Mouse (Mus musculus) forebrain, embryonic 12.5 days (tissue): ENCODE data around the gene Scaf1. TPM values are rescaled to one million over a fixed set of nuclear protein-coding genes. Genes with fewer than 3 reads are reported as not detected.

ENCODE experiments used
- ATAC-seq: fragments of 200-750 bp; cut with Nextera tagmentation; 2 replicates; pipeline ENCODE4 v1.8.0; 2017; ENCODE audit warnings: moderate TSS enrichment; ENCODE audit not compliant: low FRiP score
- H3K27ac ChIP-seq: fragments of 300-500 bp; sonication (generic); 2 replicates; pipeline ENCODE4 v1.5.1; 2016; ENCODE audit warnings: mild to moderate bottlenecking
- H3K27me3 ChIP-seq: fragments of 300-500 bp; sonication (generic); 2 replicates; pipeline ENCODE4 v1.6.1; 2016; ENCODE audit warnings: mild to moderate bottlenecking
- H3K36me3 ChIP-seq: fragments of 300-500 bp; sonication (generic); replicated peaks from 2 replicates; pipeline ENCODE4 v1.6.1; 2016; ENCODE audit warnings: mild to moderate bottlenecking
- H3K4me1 ChIP-seq: fragments of 300-500 bp; sonication (generic); 2 replicates; pipeline ENCODE4 v1.6.1; 2016
- H3K4me2 ChIP-seq: fragments of 300-500 bp; sonication (generic); 2 replicates; pipeline ENCODE4 v1.6.1; 2016; ENCODE audit warnings: mild to moderate bottlenecking, moderate library complexity
- H3K4me3 ChIP-seq: fragments of 300-500 bp; sonication (generic); replicated peaks from 2 replicates; pipeline ENCODE4 v1.5.1; 2016; ENCODE audit warnings: mild to moderate bottlenecking
- H3K9ac ChIP-seq: fragments of 300-500 bp; sonication (generic); 2 replicates; pipeline ENCODE4 v1.6.1; 2016; ENCODE audit warnings: mild to moderate bottlenecking
- H3K9me3 ChIP-seq: fragments of 300-500 bp; sonication (generic); 2 replicates; pipeline ENCODE4 v1.6.1; 2016
- WGBS: fragments of 180-500 bp; shearing (Covaris S2); methylation state at CpG from one replicate; pipeline ENCODE4 v1.1.7; 2016; 5-methylcytosine and 5-hydroxymethylcytosine counted together
- polyA plus RNA-seq: library from polyadenylated mRNA; unstranded; fragments of >200 nt; fragmentation: Nextera tagmentation; extraction: Ambion mirVana; gene quantifications from 2 replicates; pipeline ENCODE4 v1.2.1, GENCODE M21; 2016

Gene Scaf1
- polyA plus RNA-seq, 1 experiment from 2014 or later: 47.4 TPM

GRCm38 (mm10) chr7:45007141-45007540, 9.0 kb downstream of the Scaf1 start:
- H3K27me3 ChIP-seq: no peaks in the 10 kb centered on the region
- H3K4me2 ChIP-seq: no peak overlapping the region
- peaks cover 95% of the 10 kb centered on the region for H3K36me3 ChIP-seq
- no peak for ATAC-seq
- WGBS: 96% methylated on average over 29 of the region's 29 CpGs
- H3K27ac ChIP-seq: no peak overlapping the region
- H3K9ac ChIP-seq: no peak overlapping the region
- no peaks in the 10 kb centered on the region for H3K4me1 ChIP-seq
- H3K4me3 ChIP-seq: no peak overlapping the region
- H3K9me3 ChIP-seq: no peaks in the 10 kb centered on the region

DNA sequence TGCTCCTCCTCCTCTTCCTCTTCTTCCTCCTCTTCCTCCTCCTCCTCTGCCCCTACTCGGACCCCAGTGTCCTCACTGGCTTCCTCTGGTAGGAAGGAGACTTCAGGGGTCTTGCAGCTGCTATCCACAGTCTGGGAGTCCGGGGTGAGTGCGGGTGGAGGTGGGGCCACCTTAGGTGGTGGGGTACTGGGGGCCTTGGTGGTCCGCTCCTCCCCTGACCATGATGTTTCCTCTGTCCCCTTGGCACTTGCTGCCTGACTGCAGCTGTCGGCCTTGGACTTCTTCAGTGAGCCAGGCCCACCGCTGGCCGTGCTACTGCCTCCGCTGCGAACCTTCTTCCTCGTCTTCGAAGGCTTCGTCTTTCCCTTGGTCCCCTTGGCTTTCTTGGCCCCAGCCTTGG, 9.7 kb downstream of the Scaf1 start:
- Histone ChIP-seq H3K4me2 (no peak overlapping the region), H3K36me3 (peaks cover 95% of the 10 kb centered on the region), H3K4me1 (no peaks in the 10 kb centered on the region), H3K9me3 (no peaks in the 10 kb centered on the region), H3K4me3 (no peak overlapping the region), H3K27ac (no peak overlapping the region), H3K27me3 (no peaks in the 10 kb centered on the region), H3K9ac (no peak overlapping the region)
- WGBS: 97% methylated on average over 12 of the region's 12 CpGs
- no peak for ATAC-seq

DNA sequence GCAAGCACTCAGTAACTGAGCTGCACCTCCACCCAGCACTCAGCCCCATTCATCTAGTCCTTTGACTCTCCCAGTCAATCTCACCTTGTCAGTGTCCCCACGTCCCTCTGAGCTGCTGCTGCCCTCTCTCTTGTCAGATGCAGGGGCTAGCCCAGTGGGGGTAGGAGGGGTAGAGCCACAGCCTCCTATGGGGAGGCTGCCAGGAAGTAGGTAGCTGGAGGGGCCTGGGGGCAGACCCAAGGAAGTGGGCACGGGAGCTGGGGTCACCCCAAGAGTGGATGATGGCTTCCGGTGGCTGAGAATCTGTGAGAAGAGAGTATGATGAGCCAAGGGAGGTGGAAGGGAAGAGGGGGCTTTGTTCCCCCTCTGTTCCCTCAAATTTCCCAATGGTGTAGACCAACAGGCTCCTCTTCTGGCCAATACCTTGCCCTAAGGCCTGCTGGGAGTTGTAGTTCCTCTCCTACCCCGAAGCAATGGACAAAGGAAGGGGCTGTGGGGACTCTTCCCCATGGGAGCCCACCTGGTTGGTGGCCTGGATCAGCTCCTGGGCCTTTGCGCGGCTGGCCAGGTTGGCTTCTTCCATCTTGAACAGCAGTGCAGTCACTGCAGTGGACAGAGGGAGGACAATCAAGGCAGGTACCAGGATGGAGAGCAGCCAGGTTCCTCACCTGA, 10.7 kb downstream of the Scaf1 start:
- H3K27ac ChIP-seq: no peak overlapping the region
- H3K9me3 ChIP-seq: no peaks in the 10 kb centered on the region
- peaks cover 99% of the 10 kb centered on the region for H3K36me3 ChIP-seq
- no peak overlapping the region for H3K4me2 ChIP-seq
- WGBS: 95% methylated on average over 6 of the region's 6 CpGs
- no peaks in the 10 kb centered on the region for H3K27me3 ChIP-seq
- H3K4me1 ChIP-seq: no peaks in the 10 kb centered on the region
- ATAC-seq: no peak
- no peak overlapping the region for H3K9ac ChIP-seq
- H3K4me3 ChIP-seq: no peak overlapping the region

GRCm38 (mm10) chr7:45004546-45004945, 11.6 kb downstream of the Scaf1 start:
- ATAC-seq: no peak
- no peak overlapping the region for H3K4me3 ChIP-seq
- H3K4me2 ChIP-seq: no peak overlapping the region
- H3K9ac ChIP-seq: no peak overlapping the region
- peaks cover 99% of the 10 kb centered on the region for H3K36me3 ChIP-seq
- 87% methylated on average over 3 of the region's 3 CpGs for WGBS
- no peak overlapping the region for H3K27ac ChIP-seq
- H3K27me3 ChIP-seq: no peaks in the 10 kb centered on the region
- no peaks in the 10 kb centered on the region for H3K9me3 ChIP-seq
- peaks cover 2% of the 10 kb centered on the region for H3K4me1 ChIP-seq

- H3K9ac ChIP-seq: no peak overlapping the region
- H3K4me1 ChIP-seq: peaks cover 19% of the 10 kb centered on the region
- peaks cover 81% of the 10 kb centered on the region for H3K36me3 ChIP-seq
- no peak overlapping the region for H3K4me3 ChIP-seq
- H3K27me3 ChIP-seq: no peaks in the 10 kb centered on the region
- ATAC-seq: no peak
- H3K9me3 ChIP-seq: no peaks in the 10 kb centered on the region
- H3K27ac ChIP-seq: no peak overlapping the region
- H3K4me2 ChIP-seq: no peak overlapping the region
- 89% methylated on average over 7 of the region's 7 CpGs for WGBS
Observed at GRCm38 (mm10) chr7:45002440-45002839, 13.7 kb downstream of the Scaf1 start.

- Histone ChIP-seq H3K27ac (no peak overlapping the region), H3K4me3 (0 out of 2 replicates have a peak overlapping the region, but pooled peaks have one; percentile 1), H3K4me1 (peaks cover 32% of the 10 kb centered on the region), H3K27me3 (no peaks in the 10 kb centered on the region), H3K9me3 (no peaks in the 10 kb centered on the region), H3K9ac (peak overlapping the region; percentile 21; the same call in 1 of the 2 replicates), H3K36me3 (peaks cover 62% of the 10 kb centered on the region), H3K4me2 (no peak overlapping the region)
- WGBS: 89% methylated on average over 21 of the region's 21 CpGs
- ATAC-seq: no peak
Observed at GRCm38 (mm10) chr7:45000539-45001114, 15.5 kb downstream of the Scaf1 start.

DNA sequence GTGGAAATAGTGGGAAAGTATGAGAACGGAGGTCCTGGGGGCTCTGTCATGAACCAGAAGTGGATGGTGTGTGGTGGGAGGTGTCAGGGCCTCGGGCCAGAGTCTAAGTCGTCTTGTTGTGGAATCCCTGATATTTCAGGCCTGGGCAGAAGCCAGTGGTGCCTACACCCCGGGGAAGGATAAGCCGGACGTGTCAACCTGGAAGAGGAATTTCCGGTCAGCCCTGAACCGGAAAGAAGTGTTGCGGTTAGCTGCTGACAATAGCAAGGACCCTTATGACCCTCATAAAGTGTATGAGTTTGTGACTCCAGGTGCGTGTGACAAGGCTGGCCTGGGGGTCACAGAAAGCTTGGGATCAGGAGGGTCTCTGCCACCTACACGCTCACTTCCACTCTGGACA, 16.4 kb downstream of the Scaf1 start:
- Histone ChIP-seq H3K27me3 (no peaks in the 10 kb centered on the region), H3K4me2 (no peak overlapping the region), H3K36me3 (peaks cover 62% of the 10 kb centered on the region), H3K9me3 (no peaks in the 10 kb centered on the region), H3K4me3 (no peak overlapping the region), H3K9ac (no peak overlapping the region), H3K4me1 (peaks cover 32% of the 10 kb centered on the region), H3K27ac (no peak overlapping the region)
- WGBS: 90% methylated on average over 11 of the region's 11 CpGs
- no peak for ATAC-seq

- no peak for ATAC-seq
- Histone ChIP-seq H3K27me3 (no peaks in the 10 kb centered on the region), H3K27ac (peak within 1 kb of the TSS; percentile 82), H3K9me3 (no peaks in the 10 kb centered on the region), H3K4me1 (peaks cover 32% of the 10 kb centered on the region), H3K9ac (peak within 1 kb of the TSS; percentile 80), H3K36me3 (peaks cover 62% of the 10 kb centered on the region), H3K4me3 (peak within 1 kb of the TSS; percentile 66), H3K4me2 (peak within 1 kb of the TSS; percentile 66)
- 4% methylated on average over 18 of the region's 18 CpGs for WGBS
Observed at GRCm38 (mm10) chr7:44998501-44998955, 17.6 kb downstream of the Scaf1 start, which contains the start of gene Bcl2l12. TSS of gene Bcl2l12 (minus strand) at chr7:44998712.

DNA sequence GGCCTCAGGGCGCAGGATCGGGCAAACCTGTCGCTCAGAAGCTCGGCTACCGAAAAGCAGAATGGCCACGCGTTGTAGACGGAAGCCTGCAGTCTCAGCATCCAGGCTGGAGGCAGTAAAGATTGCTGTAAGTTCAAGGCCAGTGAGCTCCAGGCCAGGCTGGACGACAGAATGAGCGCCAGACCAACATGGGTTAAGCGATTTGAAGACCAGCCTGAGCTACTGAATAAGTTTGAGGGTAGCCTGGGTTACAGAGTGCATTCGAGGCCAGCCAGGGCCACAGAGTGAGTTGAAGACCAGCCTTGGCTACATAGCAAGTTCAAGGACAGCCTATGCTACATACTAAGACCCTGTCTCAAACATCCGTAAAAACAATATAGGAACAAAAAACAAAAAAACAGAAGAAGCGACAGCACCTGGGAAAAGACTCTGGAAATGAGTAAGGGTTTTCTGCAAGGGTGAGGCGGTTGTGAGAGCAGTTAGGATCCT, 18.2 kb downstream of the Scaf1 start:
- H3K4me3 ChIP-seq: peak overlapping the region; percentile 66
- WGBS: 5% methylated on average over 15 of the region's 15 CpGs
- no peaks in the 10 kb centered on the region for H3K9me3 ChIP-seq
- peaks cover 32% of the 10 kb centered on the region for H3K4me1 ChIP-seq
- peak overlapping the region; percentile 66 for H3K4me2 ChIP-seq
- no peak for ATAC-seq
- peaks cover 62% of the 10 kb centered on the region for H3K36me3 ChIP-seq
- peak overlapping the region; percentile 82 for H3K27ac ChIP-seq
- H3K27me3 ChIP-seq: no peaks in the 10 kb centered on the region
- H3K9ac ChIP-seq: peak overlapping the region; percentile 80

DNA sequence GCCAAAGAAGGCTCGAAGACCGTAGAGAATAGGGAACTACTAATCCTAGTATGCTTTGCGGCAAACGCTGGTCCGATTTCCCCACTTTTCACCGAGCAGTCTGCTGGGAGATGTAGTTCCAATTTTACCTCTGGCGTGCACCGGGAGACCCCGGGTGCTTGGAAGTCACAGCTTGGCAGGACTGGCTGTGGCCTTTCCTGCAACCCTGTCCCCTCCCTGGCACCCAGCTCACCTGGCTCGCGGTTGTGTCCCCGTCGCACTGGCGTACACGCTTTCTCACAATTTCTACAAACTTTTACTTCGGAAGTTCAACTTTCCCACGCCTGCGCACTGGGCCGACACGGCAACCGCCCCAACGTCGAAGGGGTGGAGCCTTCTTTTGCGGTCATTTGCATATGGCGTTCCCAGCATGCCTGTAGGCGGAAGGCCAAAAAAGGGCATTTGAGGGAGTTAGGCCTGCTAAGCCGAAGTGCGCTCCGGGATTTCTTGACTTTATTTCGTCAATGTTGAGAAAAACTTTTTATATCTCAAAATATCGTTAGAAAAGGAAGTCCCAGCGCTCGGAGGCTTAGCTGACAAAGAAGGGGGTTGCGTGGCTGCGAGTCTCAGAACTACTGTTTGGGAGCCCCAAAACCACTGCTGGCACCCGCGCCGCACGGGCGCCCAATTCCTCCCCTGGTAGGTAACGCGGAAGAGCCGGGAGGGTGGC, 18.8 kb downstream of the Scaf1 start, which contains the start of gene Irf3:
TSS of gene Irf3 (plus strand) at position 418 of the 709 bp plus-strand sequence.
- Histone ChIP-seq H3K4me3 (peak within 1 kb of the TSS; percentile 66), H3K4me1 (peaks cover 32% of the 10 kb centered on the region), H3K9ac (peak within 1 kb of the TSS; percentile 80), H3K27me3 (no peaks in the 10 kb centered on the region), H3K27ac (peak within 1 kb of the TSS; percentile 82), H3K9me3 (no peaks in the 10 kb centered on the region), H3K4me2 (peak within 1 kb of the TSS; percentile 66), H3K36me3 (peaks cover 62% of the 10 kb centered on the region)
- ATAC-seq: peak; percentile 92
- under 1% methylated on average over 43 of the region's 43 CpGs for WGBS

- Histone ChIP-seq H3K4me3 (peak overlapping the region; percentile 66), H3K9ac (peak overlapping the region; percentile 80), H3K27ac (peak overlapping the region; percentile 57; the same call in 1 of the 2 replicates), H3K4me1 (peaks cover 32% of the 10 kb centered on the region), H3K36me3 (peaks cover 62% of the 10 kb centered on the region), H3K27me3 (no peaks in the 10 kb centered on the region), H3K9me3 (no peaks in the 10 kb centered on the region), H3K4me2 (peak overlapping the region; percentile 66)
- 18% methylated on average over 10 of the region's 10 CpGs for WGBS
- ATAC-seq: no peak
Observed at GRCm38 (mm10) chr7:44996672-44997071, 19.5 kb downstream of the Scaf1 start.
